Comparison of ENCODE assay signal across 21 mouse cellular contexts in the genomic region with DNA sequence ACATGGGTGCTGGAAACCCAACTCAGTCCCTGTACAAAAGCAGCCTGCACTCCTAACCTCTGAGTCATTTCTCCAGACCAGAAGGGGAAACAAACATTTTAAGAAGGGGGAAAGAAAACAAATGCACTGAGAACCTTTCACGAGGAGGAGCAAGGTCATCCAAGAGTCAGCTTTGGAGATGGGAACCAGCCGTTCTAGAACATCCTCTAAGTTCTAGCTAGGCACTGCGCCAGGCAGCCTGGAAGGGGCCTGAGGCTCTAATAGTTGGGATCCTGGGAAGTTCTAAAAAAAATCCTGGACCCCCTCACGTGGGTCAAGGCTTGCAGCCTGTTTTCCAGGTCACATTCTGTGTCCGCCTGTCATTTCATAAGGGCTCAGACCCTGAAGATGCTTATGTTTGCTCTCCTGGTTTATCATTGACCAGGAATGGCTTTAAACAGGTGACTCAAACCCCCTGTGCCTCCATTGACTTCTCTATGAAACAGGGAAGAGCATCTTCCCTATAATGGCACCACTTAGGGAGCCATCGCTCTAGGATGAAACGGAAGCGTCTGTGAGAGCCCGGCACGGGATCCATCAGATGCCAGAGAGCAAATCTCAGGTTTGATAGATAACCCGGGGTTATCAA. TPM values are rescaled to one million over a fixed set of nuclear protein-coding genes. Genes with fewer than 3 reads are reported as not detected.
A peak's percentile ranks its signal among the peaks of the same experiment; 100 is the strongest.
DNase-seq lines count a peak whose midpoint lies in the region; ATAC-seq and TF ChIP-seq lines count a peak whose summit lies in the region.
"Had no signal": no experiment of that assay in that cellular context is flagged by ENCODE, and none has a peak within 500 bp of the region (broad histone marks: within the 10 kb centered on the region; RNA-seq: fewer than 3 reads in every experiment).

No protein-coding gene starts in this region.

- no peak for TF ChIP-seq EP300 in stomach, postnatal 0 days (optimal IDR thresholded peaks at IDR 0.05)

- no peaks in the 10 kb centered on the region for H3K36me3 ChIP-seq in kidney, postnatal 0 days (ENCODE audit: insufficient read depth, low read length)
- no peaks in the 10 kb centered on the region for H3K36me3 ChIP-seq in liver, embryonic 13.5 days
- H3K36me3 ChIP-seq in stomach, postnatal 0 days (ENCODE audit: control insufficient read depth, insufficient read depth, low read length): no peaks in the 10 kb centered on the region
- H3K36me3 ChIP-seq in limb, embryonic 10.5 days: no peaks in the 10 kb centered on the region
- H3K36me3 ChIP-seq: embryonic facial prominence, embryonic 15.5 days; heart, embryonic 12.5 days; limb, embryonic 13.5 days; midbrain, embryonic 13.5 days; neural tube, embryonic 12.5 days had no signal

- no peak overlapping the region for H3K4me3 ChIP-seq in kidney, postnatal 0 days (replicated peaks; ENCODE audit: low read depth, low read length)
- no peak overlapping the region for H3K4me3 ChIP-seq in liver, embryonic 13.5 days (replicated peaks)
- no peak overlapping the region for H3K4me3 ChIP-seq in stomach, postnatal 0 days (ENCODE audit: low read depth, low read length)
- no peak overlapping the region for H3K4me3 ChIP-seq in limb, embryonic 10.5 days
- H3K4me3 ChIP-seq: embryonic facial prominence, embryonic 15.5 days; heart, embryonic 12.5 days; limb, embryonic 13.5 days; midbrain, embryonic 13.5 days; neural tube, embryonic 12.5 days had no signal

- 81% methylated on average over 11 of the region's 11 CpGs for WGBS in kidney, postnatal 0 days
- WGBS in liver, embryonic 13.5 days (ENCODE audit: insufficient replicate concordance): 68% methylated on average over 11 of the region's 11 CpGs
- WGBS in stomach, postnatal 0 days: 58% methylated on average over 11 of the region's 11 CpGs
- 91% methylated on average over 11 of the region's 11 CpGs for WGBS in limb, embryonic 10.5 days

- peak; percentile 32 for DNase-seq in kidney, adult 9 months
- no peak for DNase-seq in kidney, postnatal 14 days
- DNase-seq in kidney, postnatal 0 days (ENCODE audit: low spot score): peak; percentile 30
- no peak for DNase-seq in liver, embryonic 13.5 days
- no peak for DNase-seq in stomach, postnatal 0 days (ENCODE audit: low spot score)
- DNase-seq in limb, embryonic 10.5 days (ENCODE audit: low spot score): no peak
- DNase-seq: adrenal gland, postnatal 36 days; B cell, adult 2 months; cerebellum, adult 11-12 months; cerebellum, postnatal 36 days; spleen, adult 18-20 months had no signal

- no peak for ATAC-seq in kidney, postnatal 0 days (replicated peaks; ENCODE audit: low FRiP score, low read depth)
- ATAC-seq in liver, embryonic 13.5 days (ENCODE audit: low read depth): 0 out of 2 replicates have a peak, but pooled peaks have one; percentile 39
- ATAC-seq in stomach, postnatal 0 days (ENCODE audit: low FRiP score, low TSS enrichment): peak; percentile 25; the same call in 1 of the 2 replicates
- ATAC-seq in megakaryocyte-erythroid progenitor cell, adult 5-6 weeks (replicated peaks; ENCODE audit: low FRiP score, low TSS enrichment, poor library complexity, severe bottlenecking): no peak
- ATAC-seq: forebrain, embryonic 16.5 days; midbrain, embryonic 13.5 days had no signal

- H3K27ac ChIP-seq in kidney, postnatal 0 days: no peak overlapping the region
- H3K27ac ChIP-seq in liver, embryonic 13.5 days: peak overlapping the region; percentile 39
- no peak overlapping the region for H3K27ac ChIP-seq in stomach, postnatal 0 days (replicated peaks)
- no peak overlapping the region for H3K27ac ChIP-seq in limb, embryonic 10.5 days
- H3K27ac ChIP-seq: embryonic facial prominence, embryonic 15.5 days; hindbrain, embryonic 14.5 days; limb, embryonic 13.5 days; midbrain, embryonic 13.5 days; neural tube, embryonic 12.5 days had no signal

- no peaks in the 10 kb centered on the region for H3K4me1 ChIP-seq in kidney, postnatal 0 days (replicated peaks; ENCODE audit: insufficient read depth, low read length)
- H3K4me1 ChIP-seq in liver, embryonic 13.5 days (replicated peaks): peaks cover 12% of the 10 kb centered on the region; the same call in 1 of the 2 replicates
- H3K4me1 ChIP-seq in stomach, postnatal 0 days (replicated peaks; ENCODE audit: control insufficient read depth, insufficient read depth): no peaks in the 10 kb centered on the region
- peaks cover 10% of the 10 kb centered on the region for H3K4me1 ChIP-seq in limb, embryonic 10.5 days
- H3K4me1 ChIP-seq: midbrain, embryonic 13.5 days; neural tube, embryonic 12.5 days had no signal

- no peak overlapping the region for H3K9ac ChIP-seq in kidney, postnatal 0 days (ENCODE audit: low read depth, low read length)
- no peak overlapping the region for H3K9ac ChIP-seq in liver, embryonic 13.5 days
- H3K9ac ChIP-seq in stomach, postnatal 0 days (ENCODE audit: low read length): no peak overlapping the region
- H3K9ac ChIP-seq: embryonic facial prominence, embryonic 15.5 days; heart, embryonic 12.5 days; hindbrain, embryonic 14.5 days; limb, embryonic 13.5 days; midbrain, embryonic 13.5 days; neural tube, embryonic 12.5 days had no signal

- no peak overlapping the region for H3K4me2 ChIP-seq in kidney, postnatal 0 days (ENCODE audit: low read length)
- H3K4me2 ChIP-seq in liver, embryonic 13.5 days: peak overlapping the region; percentile 17; the same call in 1 of the 2 replicates
- H3K4me2 ChIP-seq in stomach, postnatal 0 days (replicated peaks; ENCODE audit: low read depth): no peak overlapping the region
- H3K4me2 ChIP-seq: embryonic facial prominence, embryonic 15.5 days; heart, embryonic 12.5 days; hindbrain, embryonic 14.5 days; limb, embryonic 13.5 days; midbrain, embryonic 13.5 days; neural tube, embryonic 12.5 days had no signal

- no peak for TF ChIP-seq CTCF in kidney, postnatal 0 days (IDR thresholded peaks at IDR 0.05; ENCODE audit: low read depth)
- no peak for TF ChIP-seq CTCF in stomach, postnatal 0 days (IDR thresholded peaks at IDR 0.05; ENCODE audit: low read depth)

- H3K9me3 ChIP-seq in kidney, postnatal 0 days (replicated peaks; ENCODE audit: low read length): no peaks in the 10 kb centered on the region
- H3K9me3 ChIP-seq in liver, embryonic 13.5 days (replicated peaks): no peaks in the 10 kb centered on the region; the same call in 1 of the 2 replicates
- H3K9me3 ChIP-seq in stomach, postnatal 0 days (ENCODE audit: control insufficient read depth, low read length): no peaks in the 10 kb centered on the region
- no peaks in the 10 kb centered on the region for H3K9me3 ChIP-seq in limb, embryonic 10.5 days (replicated peaks)
- H3K9me3 ChIP-seq: embryonic facial prominence, embryonic 15.5 days; limb, embryonic 13.5 days; midbrain, embryonic 13.5 days; neural tube, embryonic 12.5 days had no signal

- H3K27me3 ChIP-seq in kidney, postnatal 0 days (ENCODE audit: insufficient read depth, low read length): no peaks in the 10 kb centered on the region
- H3K27me3 ChIP-seq in liver, embryonic 13.5 days: no peaks in the 10 kb centered on the region
- no peaks in the 10 kb centered on the region for H3K27me3 ChIP-seq in stomach, postnatal 0 days (ENCODE audit: control insufficient read depth, insufficient read depth, low read length)
- H3K27me3 ChIP-seq in limb, embryonic 10.5 days (ENCODE audit: low read depth, poor library complexity, severe bottlenecking): no peaks in the 10 kb centered on the region
- H3K27me3 ChIP-seq: embryonic facial prominence, embryonic 15.5 days; heart, embryonic 12.5 days; limb, embryonic 13.5 days; midbrain, embryonic 13.5 days; neural tube, embryonic 12.5 days had no signal

RNA-seq across cellular contexts. Expression of a gene that starts 11.3 kb away (rescaled TPM):
- polyA plus RNA-seq in kidney, postnatal 0 days (2015; fragmentation: Nextera tagmentation; extraction: Ambion mirVana): 0.15 TPM in 1 of 2 replicates, not detected in the other
- 0.10 and 0.16 TPM in 2 replicates for polyA plus RNA-seq in liver, embryonic 13.5 days (2015; fragmentation: Nextera tagmentation; extraction: Ambion mirVana)
- polyA plus RNA-seq in stomach, postnatal 0 days (2015; fragmentation: Nextera tagmentation; extraction: Ambion mirVana): 24.0 and 26.8 TPM in 2 replicates
- total RNA-seq in megakaryocyte-erythroid progenitor cell, adult 5-6 weeks (2014; fragmentation: Nextera tagmentation): not detected in 2 replicates
- total RNA-seq in megakaryocyte-erythroid progenitor cell, adult 5-6 weeks (2017): not detected in 2 replicates
- not detected in 2 replicates for polyA plus RNA-seq in limb, embryonic 10.5 days (2016; fragmentation: Nextera tagmentation; extraction: Ambion mirVana)
- total RNA-seq: left cerebral cortex, postnatal 10 days had no signal
- polyA plus RNA-seq: forebrain, embryonic 16.5 days; heart, embryonic 12.5 days; hindbrain, embryonic 14.5 days; midbrain, embryonic 13.5 days; neural tube, embryonic 12.5 days had no signal

RNA-seq across cellular contexts. Expression of a gene that starts 25.8 kb away (rescaled TPM):
- polyA plus RNA-seq in kidney, postnatal 0 days (2015; fragmentation: Nextera tagmentation; extraction: Ambion mirVana): 3.3 and 3.6 TPM in 2 replicates
- 0.09 and 0.14 TPM in 2 replicates for polyA plus RNA-seq in liver, embryonic 13.5 days (2015; fragmentation: Nextera tagmentation; extraction: Ambion mirVana)
- polyA plus RNA-seq in stomach, postnatal 0 days (2015; fragmentation: Nextera tagmentation; extraction: Ambion mirVana): 4.9 and 6.0 TPM in 2 replicates
- not detected in 2 replicates for total RNA-seq in megakaryocyte-erythroid progenitor cell, adult 5-6 weeks (2014; fragmentation: Nextera tagmentation)
- total RNA-seq in megakaryocyte-erythroid progenitor cell, adult 5-6 weeks (2017): not detected in 2 replicates
- polyA plus RNA-seq in limb, embryonic 10.5 days (2016; fragmentation: Nextera tagmentation; extraction: Ambion mirVana): not detected in 2 replicates
- total RNA-seq: megakaryocyte progenitor cell, adult 5-6 weeks had no signal
- polyA plus RNA-seq: neural tube, embryonic 12.5 days had no signal

RNA-seq across cellular contexts. Expression of a gene that starts 53.0 kb away (rescaled TPM):
- polyA plus RNA-seq in kidney, postnatal 0 days (2015; fragmentation: Nextera tagmentation; extraction: Ambion mirVana): 128 and 133 TPM in 2 replicates
- polyA plus RNA-seq in liver, embryonic 13.5 days (2015; fragmentation: Nextera tagmentation; extraction: Ambion mirVana): 79.0 and 103 TPM in 2 replicates
- 107 and 122 TPM in 2 replicates for polyA plus RNA-seq in stomach, postnatal 0 days (2015; fragmentation: Nextera tagmentation; extraction: Ambion mirVana)
- total RNA-seq in megakaryocyte-erythroid progenitor cell, adult 5-6 weeks (2014; fragmentation: Nextera tagmentation): 102 and 106 TPM in 2 replicates
- total RNA-seq in megakaryocyte-erythroid progenitor cell, adult 5-6 weeks (2017): 96.4 and 102 TPM in 2 replicates
- 179 and 186 TPM in 2 replicates for polyA plus RNA-seq in limb, embryonic 10.5 days (2016; fragmentation: Nextera tagmentation; extraction: Ambion mirVana)

Comparison
In these comparisons a context has a peak if more than half of its experiments do, and no peak if none do; other contexts are left out.
1. DNase-seq: peak in kidney, adult 9 months (single experiment) and kidney, postnatal 0 days (single experiment); none in kidney, postnatal 14 days (single experiment), liver, embryonic 13.5 days (single experiment), stomach, postnatal 0 days (single experiment) and limb, embryonic 10.5 days (single experiment).
2. ATAC-seq: peak in liver, embryonic 13.5 days (single experiment) and stomach, postnatal 0 days (single experiment); none in kidney, postnatal 0 days (single experiment) and megakaryocyte-erythroid progenitor cell, adult 5-6 weeks (single experiment).
3. RNA of a gene that starts 11.3 kb away (polyA plus RNA-seq): 24.0 to 26.8 TPM in stomach, postnatal 0 days; 0.10 to 0.16 TPM in liver, embryonic 13.5 days, not detected in limb, embryonic 10.5 days and 0.15 TPM in kidney, postnatal 0 days; every median in the first group is over 10 times any median in the second.